Mouse (Mus musculus): ENCODE measurements around the gene Il12rb2.

- TF ChIP-seq POLR2A (IDR thresholded peaks at IDR 0.05; ENCODE audit: low read depth, low read length) (no peak), CTCF (conservative IDR thresholded peaks at IDR 0.05; ENCODE audit: insufficient read depth, insufficient read length, low read depth, low read length) (no peak)
These were observed 38.0 kb downstream of the Il12rb2 start for GRCm38 (mm10) chr6:67337943-67338342.
